Mouse (Mus musculus) forebrain, embryonic 12.5 days (tissue): ENCODE data around the gene M1ap. TPM values are rescaled to one million over a fixed set of nuclear protein-coding genes. Genes with fewer than 3 reads are reported as not detected.

Source experiments
- ATAC-seq: fragments of 200-750 bp; cut with Nextera tagmentation; 2 replicates; pipeline ENCODE4 v1.8.0; 2017; ENCODE audit warnings: moderate TSS enrichment; ENCODE audit not compliant: low FRiP score
- H3K27ac ChIP-seq: fragments of 300-500 bp; sonication (generic); 2 replicates; pipeline ENCODE4 v1.5.1; 2016; ENCODE audit warnings: mild to moderate bottlenecking
- H3K27me3 ChIP-seq: fragments of 300-500 bp; sonication (generic); 2 replicates; pipeline ENCODE4 v1.6.1; 2016; ENCODE audit warnings: mild to moderate bottlenecking
- H3K36me3 ChIP-seq: fragments of 300-500 bp; sonication (generic); replicated peaks from 2 replicates; pipeline ENCODE4 v1.6.1; 2016; ENCODE audit warnings: mild to moderate bottlenecking
- H3K4me1 ChIP-seq: fragments of 300-500 bp; sonication (generic); 2 replicates; pipeline ENCODE4 v1.6.1; 2016
- H3K4me2 ChIP-seq: fragments of 300-500 bp; sonication (generic); 2 replicates; pipeline ENCODE4 v1.6.1; 2016; ENCODE audit warnings: mild to moderate bottlenecking, moderate library complexity
- H3K4me3 ChIP-seq: fragments of 300-500 bp; sonication (generic); replicated peaks from 2 replicates; pipeline ENCODE4 v1.5.1; 2016; ENCODE audit warnings: mild to moderate bottlenecking
- H3K9ac ChIP-seq: fragments of 300-500 bp; sonication (generic); 2 replicates; pipeline ENCODE4 v1.6.1; 2016; ENCODE audit warnings: mild to moderate bottlenecking
- H3K9me3 ChIP-seq: fragments of 300-500 bp; sonication (generic); 2 replicates; pipeline ENCODE4 v1.6.1; 2016
- WGBS: fragments of 180-500 bp; shearing (Covaris S2); methylation state at CpG from one replicate; pipeline ENCODE4 v1.1.7; 2016; 5-methylcytosine and 5-hydroxymethylcytosine counted together
- microRNA-seq: library from miRNA; unstranded; fragments of <30 nt; microRNA quantifications from one replicate; pipeline ENCODE4, GENCODE M21; 2017
- polyA plus RNA-seq: library from polyadenylated mRNA; unstranded; fragments of >200 nt; fragmentation: Nextera tagmentation; extraction: Ambion mirVana; gene quantifications from 2 replicates; pipeline ENCODE4 v1.2.1, GENCODE M21; 2016

The M1ap gene
- polyA plus RNA-seq, 1 experiment from 2014 or later, result not detected

- under 1% methylated on average over 52 of the region's 58 CpGs for WGBS
- no peaks in the 10 kb centered on the region for H3K36me3 ChIP-seq
- peak overlapping the region; percentile 31 for H3K4me3 ChIP-seq
- H3K4me2 ChIP-seq, result peak overlapping the region; percentile 39
- no peak for ATAC-seq
- peaks cover 100% of the 10 kb centered on the region for H3K27me3 ChIP-seq
- H3K9ac ChIP-seq, result no peak overlapping the region
- peaks cover 26% of the 10 kb centered on the region for H3K4me1 ChIP-seq
- no peaks in the 10 kb centered on the region for H3K9me3 ChIP-seq
- no peak overlapping the region for H3K27ac ChIP-seq
Observed at GRCm38 (mm10) chr6:83070311-83071219, 123.9 kb downstream of the M1ap start.

DNA sequence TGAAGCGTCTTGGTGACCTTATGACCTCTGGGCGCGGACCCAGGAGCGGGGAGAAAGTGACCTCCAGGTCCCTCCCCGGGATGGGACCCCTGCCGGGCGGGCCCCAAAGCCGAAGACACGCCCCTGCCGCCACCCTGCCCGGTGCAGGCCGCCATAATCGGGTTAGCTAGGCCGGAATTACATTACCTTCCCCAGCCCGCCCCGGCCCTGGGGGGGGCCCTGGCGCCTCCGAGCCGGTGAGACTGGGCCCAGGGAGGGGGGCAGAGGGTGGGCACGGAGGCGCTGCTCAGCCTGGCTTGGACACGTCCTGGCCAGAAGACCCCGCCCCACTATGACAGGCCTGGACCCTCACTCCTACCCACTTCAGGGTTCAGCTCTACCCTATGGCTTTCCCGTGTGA is 124.5 kb downstream of the M1ap start:
- Histone ChIP-seq H3K27ac (no peak overlapping the region), H3K27me3 (peaks cover 100% of the 10 kb centered on the region), H3K9ac (no peak overlapping the region), H3K9me3 (no peaks in the 10 kb centered on the region), H3K4me1 (peaks cover 26% of the 10 kb centered on the region), H3K36me3 (no peaks in the 10 kb centered on the region), H3K4me2 (0 out of 2 replicates have a peak overlapping the region, but pooled peaks have one; percentile 13), H3K4me3 (peak overlapping the region; percentile 19; the same call in 1 of the 2 replicates)
- peak; percentile 11; the same call in 1 of the 2 replicates for ATAC-seq
- under 1% methylated on average over 16 of the region's 24 CpGs for WGBS

DNA sequence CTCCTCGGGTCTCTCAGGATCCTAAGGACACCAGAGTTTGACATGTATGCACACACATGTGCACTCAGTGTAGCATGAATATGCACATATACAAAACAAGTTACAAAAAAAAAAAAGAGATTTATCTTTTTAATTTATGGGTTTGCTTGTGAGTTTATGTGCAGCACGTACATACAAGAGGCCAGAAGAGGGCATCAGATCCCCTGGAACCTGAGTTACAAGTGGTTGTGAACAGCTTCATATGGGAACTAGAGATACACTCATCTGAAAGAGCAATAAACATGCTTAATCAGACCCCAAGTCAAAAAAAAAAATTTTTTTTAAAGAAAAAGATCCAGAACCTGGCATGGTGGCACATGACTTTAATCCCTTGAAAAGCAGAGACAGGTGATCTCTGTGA is 128.3 kb downstream of the M1ap start:
- peaks cover 75% of the 10 kb centered on the region for H3K27me3 ChIP-seq
- H3K4me2 ChIP-seq, result no peak overlapping the region
- peaks cover 5% of the 10 kb centered on the region for H3K36me3 ChIP-seq
- H3K27ac ChIP-seq, result no peak overlapping the region
- no peak overlapping the region for H3K9ac ChIP-seq
- H3K9me3 ChIP-seq, result no peaks in the 10 kb centered on the region
- ATAC-seq, result no peak
- WGBS, result 14% methylated on average over 2 of the region's 2 CpGs
- no peak overlapping the region for H3K4me3 ChIP-seq
- peaks cover 33% of the 10 kb centered on the region for H3K4me1 ChIP-seq

- Histone ChIP-seq H3K4me1 (peaks cover 20% of the 10 kb centered on the region), H3K4me3 (peak within 1 kb of the TSS; percentile 77), H3K27me3 (peaks cover 56% of the 10 kb centered on the region), H3K36me3 (peaks cover 30% of the 10 kb centered on the region), H3K9ac (peak within 1 kb of the TSS; percentile 81), H3K9me3 (no peaks in the 10 kb centered on the region), H3K4me2 (peak within 1 kb of the TSS; percentile 98), H3K27ac (peak within 1 kb of the TSS; percentile 88)
- WGBS, result under 1% methylated on average over 54 of the region's 54 CpGs
- ATAC-seq, result peak; percentile 86
Observed at GRCm38 (mm10) chr6:83077630-83078323, 131.1 kb downstream of the M1ap start, which contains the start of gene Pcgf1. Pcgf1 (plus strand) TSS chr6:83077869.

DNA sequence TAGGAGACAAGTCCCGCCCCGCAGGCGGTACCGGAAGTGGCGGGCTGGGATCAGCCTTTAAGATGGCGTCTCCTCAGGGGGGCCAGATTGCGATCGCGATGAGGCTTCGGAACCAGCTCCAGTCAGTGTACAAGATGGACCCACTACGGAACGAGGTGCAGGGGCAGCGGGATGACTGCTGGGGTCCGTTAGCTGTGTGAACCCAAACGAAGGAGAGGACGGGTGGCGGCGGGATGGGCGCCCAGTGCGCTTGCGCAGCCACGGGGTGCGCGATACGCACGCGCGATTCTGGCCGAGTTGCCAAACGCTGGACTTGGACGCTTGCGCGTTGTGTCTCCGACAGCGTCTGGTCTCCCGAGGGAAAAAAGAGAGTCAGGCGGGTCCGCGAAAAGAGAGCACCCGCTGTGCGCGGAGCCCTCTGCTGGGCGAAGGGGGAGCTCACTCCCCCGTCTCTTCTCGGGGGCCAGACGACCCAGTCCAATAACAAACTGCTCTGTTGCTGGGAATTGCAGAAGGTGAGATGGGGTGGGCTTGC is 131.7 kb downstream of the M1ap start:
- peak overlapping the region; percentile 88 for H3K27ac ChIP-seq
- H3K4me1 ChIP-seq, result peaks cover 20% of the 10 kb centered on the region
- ATAC-seq, result peak; percentile 93
- H3K9ac ChIP-seq, result peak overlapping the region; percentile 81
- H3K9me3 ChIP-seq, result no peaks in the 10 kb centered on the region
- H3K4me2 ChIP-seq, result peak overlapping the region; percentile 98
- under 1% methylated on average over 46 of the region's 46 CpGs for WGBS
- peak overlapping the region; percentile 77 for H3K4me3 ChIP-seq
- peaks cover 56% of the 10 kb centered on the region for H3K27me3 ChIP-seq
- H3K36me3 ChIP-seq, result peaks cover 30% of the 10 kb centered on the region

Small RNA genes within 50 kb of the gene (microRNA-seq; reads per million reads assigned to microRNA genes)
- not detected for gene Mir7040

Other genes starting within 250 kb of the M1ap start
- 91.2 and 91.3 TPM in 2 replicates for gene Pole4, start 241.5 kb upstream of the M1ap start, polyA plus RNA-seq
- gene Hk2, start 172.4 kb upstream of the M1ap start, polyA plus RNA-seq, result 16.4 and 21.5 TPM in 2 replicates
- 4.6 and 5.9 TPM in 2 replicates for gene Sema4f, start 7.1 kb upstream of the M1ap start, polyA plus RNA-seq
- 4.9 and 5.4 TPM in 2 replicates for gene Dok1, start 86.6 kb downstream of the M1ap start, polyA plus RNA-seq
- gene Loxl3, start 87.3 kb downstream of the M1ap start, polyA plus RNA-seq, result 6.2 and 8.0 TPM in 2 replicates
- gene Aup1, start 107.6 kb downstream of the M1ap start, polyA plus RNA-seq, result 137 and 142 TPM in 2 replicates
- 64.3 and 65.9 TPM in 2 replicates for gene Htra2, start 108.4 kb downstream of the M1ap start, polyA plus RNA-seq
- gene Dqx1, start 110.9 kb downstream of the M1ap start, polyA plus RNA-seq, result 0.63 and 0.88 TPM in 2 replicates
- gene Tlx2, start 123.4 kb downstream of the M1ap start, polyA plus RNA-seq, result not detected in 2 replicates
- 36.3 and 37.0 TPM in 2 replicates for gene Pcgf1, start 131.0 kb downstream of the M1ap start, polyA plus RNA-seq
- 0.27 TPM in 1 of 2 replicates, not detected in the other for gene Lbx2, start 139.5 kb downstream of the M1ap start, polyA plus RNA-seq
- 2.6 and 3.4 TPM in 2 replicates for gene Ccdc142, start 154.7 kb downstream of the M1ap start, polyA plus RNA-seq
- 3.4 and 3.7 TPM in 2 replicates for gene Gm42688, start 154.7 kb downstream of the M1ap start, polyA plus RNA-seq
- gene Mrpl53, start 162.1 kb downstream of the M1ap start, polyA plus RNA-seq, result 117 TPM in 2 replicates
- gene Mogs, start 168.6 kb downstream of the M1ap start, polyA plus RNA-seq, result 37.4 and 38.6 TPM in 2 replicates
- gene Wbp1, start 174.7 kb downstream of the M1ap start, polyA plus RNA-seq, result 202 and 219 TPM in 2 replicates
- 19.0 and 20.6 TPM in 2 replicates for gene Ino80b, start 178.5 kb downstream of the M1ap start, polyA plus RNA-seq
- gene Rtkn, start 188.6 kb downstream of the M1ap start, polyA plus RNA-seq, result 19.9 and 20.1 TPM in 2 replicates
- gene Wdr54, start 209.5 kb downstream of the M1ap start, polyA plus RNA-seq, result 12.5 and 15.4 TPM in 2 replicates
- gene 1700003E16Rik, start 209.5 kb downstream of the M1ap start, polyA plus RNA-seq, result 1.8 and 2.7 TPM in 2 replicates
- gene Dctn1, start 219.0 kb downstream of the M1ap start, polyA plus RNA-seq, result 128 and 137 TPM in 2 replicates